ENCODE assay signal across 9 mouse cellular contexts in genomic region chr7:141363106-141363751, GRCm38 (mm10). TPM values are rescaled to one million over a fixed set of nuclear protein-coding genes. Genes with fewer than 3 reads are reported as not detected.
DNase-seq lines count a peak whose midpoint lies in the region; ATAC-seq and TF ChIP-seq lines count a peak whose summit lies in the region.
"Had no signal": no experiment of that assay in that cellular context is flagged by ENCODE, and none has a peak within 500 bp of the region (broad histone marks: within the 10 kb centered on the region; RNA-seq: fewer than 3 reads in every experiment).

No protein-coding gene starts in this region.

- no peaks in the 10 kb centered on the region for H3K36me3 ChIP-seq in forebrain, embryonic 11.5 days (ENCODE audit: control insufficient read depth, insufficient read depth, low read length)
- H3K36me3 ChIP-seq in forebrain, embryonic 15.5 days = no peaks in the 10 kb centered on the region
- no peaks in the 10 kb centered on the region for H3K36me3 ChIP-seq in forebrain, postnatal 0 days (ENCODE audit: insufficient read depth)

- peak; percentile 82 for TF ChIP-seq CTCF in forebrain, postnatal 0 days (IDR thresholded peaks at IDR 0.05; ENCODE audit: low read depth)

- no peaks in the 10 kb centered on the region for H3K4me1 ChIP-seq in forebrain, embryonic 11.5 days (replicated peaks; ENCODE audit: control insufficient read depth, insufficient read depth, low read length)
- no peaks in the 10 kb centered on the region for H3K4me1 ChIP-seq in forebrain, embryonic 15.5 days
- no peaks in the 10 kb centered on the region for H3K4me1 ChIP-seq in forebrain, postnatal 0 days (ENCODE audit: insufficient read depth)

- H3K27ac ChIP-seq in forebrain, embryonic 11.5 days (ENCODE audit: low read depth, low read length) = no peak overlapping the region
- H3K27ac ChIP-seq in forebrain, embryonic 15.5 days (replicated peaks) = no peak overlapping the region
- H3K27ac ChIP-seq in forebrain, postnatal 0 days (ENCODE audit: low read depth, low read length) = no peak overlapping the region

- WGBS in forebrain, embryonic 11.5 days = 65% methylated on average over 4 of the region's 4 CpGs
- 58% methylated on average over 4 of the region's 4 CpGs for WGBS in forebrain, embryonic 15.5 days
- WGBS in forebrain, postnatal 0 days = 62% methylated on average over 4 of the region's 4 CpGs

- H3K4me2 ChIP-seq in forebrain, embryonic 11.5 days (ENCODE audit: low read depth, low read length, severe bottlenecking) = no peak overlapping the region
- H3K4me2 ChIP-seq in forebrain, embryonic 15.5 days (replicated peaks) = no peak overlapping the region
- no peak overlapping the region for H3K4me2 ChIP-seq in forebrain, postnatal 0 days (ENCODE audit: low read depth)

- no peak overlapping the region for H3K9ac ChIP-seq in forebrain, embryonic 11.5 days (ENCODE audit: low read length)
- H3K9ac ChIP-seq in forebrain, embryonic 15.5 days (replicated peaks) = no peak overlapping the region
- no peak overlapping the region for H3K9ac ChIP-seq in forebrain, postnatal 0 days

- H3K27me3 ChIP-seq in forebrain, embryonic 11.5 days (ENCODE audit: control insufficient read depth, insufficient read depth, low read length) = peaks cover 7% of the 10 kb centered on the region
- peaks cover 8% of the 10 kb centered on the region; the same call in 1 of the 2 replicates for H3K27me3 ChIP-seq in forebrain, embryonic 15.5 days
- H3K27me3 ChIP-seq in forebrain, postnatal 0 days (ENCODE audit: insufficient read depth, low read length) = no peaks in the 10 kb centered on the region

- ATAC-seq in forebrain, embryonic 11.5 days (replicated peaks; ENCODE audit: low FRiP score) = 0 out of 2 replicates have a peak, but pooled peaks have one; percentile 56
- no peak; the same call in 1 of the 2 replicates for ATAC-seq in forebrain, embryonic 15.5 days (replicated peaks)
- peak; percentile 79; the same call in 1 of the 2 replicates for ATAC-seq in forebrain, postnatal 0 days
- peak; percentile 91 for ATAC-seq in megakaryocyte, adult 5-6 weeks (ENCODE audit: poor library complexity, severe bottlenecking)

- peak; percentile 75 for DNase-seq in forebrain, embryonic 11.5 days (ENCODE audit: low spot score)
- DNase-seq in c-Kit-positive CD71-negative TER-119-negative erythroid progenitor cells, embryonic 14.5 days (ENCODE audit: low read depth) = peak; percentile 80
- DNase-seq in forebrain, postnatal 0 days = peak; percentile 83
- DNase-seq in hindlimb bud, embryonic 11.5 days (ENCODE audit: extremely low spot score, low read depth, low spot score) = peak; percentile 50
- peak; percentile 68 for DNase-seq in left cerebral cortex, adult 11 months (ENCODE audit: low spot score)
- DNase-seq in spleen, adult 18-20 months = peak; percentile 27 to 73

- no peaks in the 10 kb centered on the region for H3K9me3 ChIP-seq in forebrain, embryonic 11.5 days (ENCODE audit: control insufficient read depth, low read length)
- no peaks in the 10 kb centered on the region for H3K9me3 ChIP-seq in forebrain, embryonic 15.5 days
- no peaks in the 10 kb centered on the region for H3K9me3 ChIP-seq in forebrain, postnatal 0 days (ENCODE audit: low read length)

- H3K4me3 ChIP-seq in forebrain, embryonic 11.5 days (ENCODE audit: low read depth, low read length) = no peak overlapping the region
- H3K4me3 ChIP-seq in forebrain, embryonic 15.5 days = no peak overlapping the region
- no peak overlapping the region for H3K4me3 ChIP-seq in forebrain, postnatal 0 days (ENCODE audit: low read depth, low read length)
- H3K4me3 ChIP-seq: megakaryocyte, embryonic 14.5 days had no signal

RNA-seq across cellular contexts. Expression of gene Eps8l2, which starts 24.5 kb away (rescaled TPM):
- polyA plus RNA-seq in forebrain, embryonic 11.5 days (2014; fragmentation: Nextera tagmentation; extraction: Ambion mirVana) = 2.5 and 3.3 TPM in 2 replicates
- polyA plus RNA-seq in forebrain, embryonic 15.5 days (2015; fragmentation: Nextera tagmentation; extraction: Ambion mirVana) = 0.37 and 0.57 TPM in 2 replicates
- 1.0 and 1.1 TPM in 2 replicates for total RNA-seq in forebrain, postnatal 0 days (2014; rRNA removed)
- 0.74 and 0.82 TPM in 2 replicates for polyA plus RNA-seq in forebrain, postnatal 0 days (2015; fragmentation: Nextera tagmentation; extraction: Ambion mirVana)
- not detected in 2 replicates for total RNA-seq in megakaryocyte, adult 5-6 weeks (2015)
- not detected in 2 replicates for total RNA-seq in megakaryocyte, adult 5-6 weeks (2017)

RNA-seq across cellular contexts. Expression of gene Taldo1, which starts 28.8 kb away (rescaled TPM):
- polyA plus RNA-seq in forebrain, embryonic 11.5 days (2014; fragmentation: Nextera tagmentation; extraction: Ambion mirVana) = 384 and 400 TPM in 2 replicates
- polyA plus RNA-seq in forebrain, embryonic 15.5 days (2015; fragmentation: Nextera tagmentation; extraction: Ambion mirVana) = 375 and 378 TPM in 2 replicates
- 224 and 297 TPM in 2 replicates for total RNA-seq in forebrain, postnatal 0 days (2014; rRNA removed)
- polyA plus RNA-seq in forebrain, postnatal 0 days (2015; fragmentation: Nextera tagmentation; extraction: Ambion mirVana) = 304 and 352 TPM in 2 replicates
- 197 and 213 TPM in 2 replicates for total RNA-seq in megakaryocyte, adult 5-6 weeks (2015)
- total RNA-seq in megakaryocyte, adult 5-6 weeks (2017) = 795 and 884 TPM in 2 replicates

RNA-seq across cellular contexts. Expression of gene Tmem80, which starts 35.7 kb away (rescaled TPM):
- 33.2 and 33.5 TPM in 2 replicates for polyA plus RNA-seq in forebrain, embryonic 11.5 days (2014; fragmentation: Nextera tagmentation; extraction: Ambion mirVana)
- 64.1 and 64.3 TPM in 2 replicates for polyA plus RNA-seq in forebrain, embryonic 15.5 days (2015; fragmentation: Nextera tagmentation; extraction: Ambion mirVana)
- 25.2 and 33.2 TPM in 2 replicates for total RNA-seq in forebrain, postnatal 0 days (2014; rRNA removed)
- polyA plus RNA-seq in forebrain, postnatal 0 days (2015; fragmentation: Nextera tagmentation; extraction: Ambion mirVana) = 32.9 and 34.7 TPM in 2 replicates
- total RNA-seq in megakaryocyte, adult 5-6 weeks (2015) = 11.8 and 12.0 TPM in 2 replicates
- 6.0 and 8.7 TPM in 2 replicates for total RNA-seq in megakaryocyte, adult 5-6 weeks (2017)

RNA-seq across cellular contexts. Expression of gene Deaf1, which starts 35.7 kb away (rescaled TPM):
- polyA plus RNA-seq in forebrain, embryonic 11.5 days (2014; fragmentation: Nextera tagmentation; extraction: Ambion mirVana) = 74.2 and 80.8 TPM in 2 replicates
- 140 and 142 TPM in 2 replicates for polyA plus RNA-seq in forebrain, embryonic 15.5 days (2015; fragmentation: Nextera tagmentation; extraction: Ambion mirVana)
- total RNA-seq in forebrain, postnatal 0 days (2014; rRNA removed) = 238 and 239 TPM in 2 replicates
- polyA plus RNA-seq in forebrain, postnatal 0 days (2015; fragmentation: Nextera tagmentation; extraction: Ambion mirVana) = 282 and 289 TPM in 2 replicates
- 36.1 and 36.5 TPM in 2 replicates for total RNA-seq in megakaryocyte, adult 5-6 weeks (2015)
- total RNA-seq in megakaryocyte, adult 5-6 weeks (2017) = 11.4 and 14.6 TPM in 2 replicates

RNA-seq across cellular contexts. Expression of gene Gatd1, which starts 50.7 kb away (rescaled TPM):
- polyA plus RNA-seq in forebrain, embryonic 11.5 days (2014; fragmentation: Nextera tagmentation; extraction: Ambion mirVana) = 42.9 and 46.6 TPM in 2 replicates
- polyA plus RNA-seq in forebrain, embryonic 15.5 days (2015; fragmentation: Nextera tagmentation; extraction: Ambion mirVana) = 62.2 and 64.2 TPM in 2 replicates
- total RNA-seq in forebrain, postnatal 0 days (2014; rRNA removed) = 58.9 and 65.0 TPM in 2 replicates
- polyA plus RNA-seq in forebrain, postnatal 0 days (2015; fragmentation: Nextera tagmentation; extraction: Ambion mirVana) = 50.5 and 56.0 TPM in 2 replicates
- 22.8 and 26.4 TPM in 2 replicates for total RNA-seq in megakaryocyte, adult 5-6 weeks (2015)
- total RNA-seq in megakaryocyte, adult 5-6 weeks (2017) = 12.9 and 13.1 TPM in 2 replicates
